Mouse (Mus musculus): ENCODE results near the gene Itga3.

Gene Itga3

DNA sequence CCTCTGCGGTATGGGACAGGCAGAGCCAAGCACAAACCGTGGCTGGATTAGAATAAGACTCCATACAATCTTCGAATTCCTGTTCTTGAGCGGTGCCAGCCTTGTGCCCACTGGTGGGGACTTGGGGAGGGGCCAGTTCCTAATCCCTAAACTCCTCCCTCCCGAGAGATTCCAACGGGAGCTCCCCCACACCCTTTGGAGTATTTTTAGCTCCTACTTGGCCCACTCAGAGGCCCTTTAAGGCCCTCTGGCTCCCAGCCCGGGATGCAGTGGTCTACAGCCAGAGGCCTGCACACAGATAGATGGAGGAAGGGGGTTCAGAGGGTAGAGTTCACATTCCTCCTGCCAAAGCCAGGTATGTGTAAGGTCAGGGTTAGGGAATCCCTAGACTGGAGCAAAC is 5.3 kb downstream of the Itga3 start:
- no peak for DNase-seq (ENCODE audit: low spot score in 2 of 2)

DNA sequence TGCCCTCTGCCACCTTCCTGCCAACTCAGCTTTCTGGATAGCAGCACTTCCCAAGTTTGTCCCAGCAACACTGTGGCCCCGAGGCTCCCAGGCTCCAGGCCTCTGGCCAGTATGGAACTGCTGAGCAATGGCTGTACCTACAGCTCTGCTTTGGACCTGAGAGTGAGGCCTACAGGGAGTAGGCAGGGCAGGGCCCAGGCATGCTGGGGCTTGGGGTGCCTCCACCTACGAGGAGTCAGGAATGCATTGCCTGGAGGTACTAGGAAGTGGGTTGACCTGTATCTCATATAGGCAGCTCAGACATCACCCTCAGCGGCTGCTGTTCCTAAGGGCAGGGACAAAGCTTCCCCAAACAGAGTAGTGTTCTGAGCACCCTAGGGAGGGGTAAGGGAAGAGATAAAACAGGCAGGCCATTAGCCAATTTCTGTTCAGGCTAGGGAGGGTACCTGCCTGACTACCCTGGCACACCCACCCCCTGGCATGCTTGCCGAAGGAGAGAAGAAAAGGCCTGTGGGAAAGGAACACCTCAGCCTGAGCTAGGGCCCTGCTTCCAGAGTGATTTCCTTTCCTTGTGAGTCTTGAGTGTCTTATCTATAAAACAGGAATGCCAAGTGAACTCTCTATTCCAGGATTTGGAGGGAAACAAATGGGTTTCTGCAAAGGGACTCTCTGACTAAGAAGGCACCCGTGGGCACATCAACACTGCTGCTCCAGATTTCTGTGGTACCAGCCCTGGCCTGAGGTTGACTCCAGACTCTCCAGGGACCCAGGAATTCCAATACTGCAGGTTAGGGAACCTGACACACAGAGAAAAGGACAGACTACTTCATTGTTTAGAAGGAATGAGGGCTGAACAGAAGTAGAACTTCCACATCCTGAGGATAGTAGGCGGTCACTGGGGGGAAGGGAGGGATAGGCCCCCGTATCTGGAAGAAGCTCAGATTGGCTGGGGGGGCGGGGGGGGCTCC is 6.2 kb downstream of the Itga3 start:
- DNase-seq (ENCODE audit: low spot score in 2 of 2): no peak

DNA sequence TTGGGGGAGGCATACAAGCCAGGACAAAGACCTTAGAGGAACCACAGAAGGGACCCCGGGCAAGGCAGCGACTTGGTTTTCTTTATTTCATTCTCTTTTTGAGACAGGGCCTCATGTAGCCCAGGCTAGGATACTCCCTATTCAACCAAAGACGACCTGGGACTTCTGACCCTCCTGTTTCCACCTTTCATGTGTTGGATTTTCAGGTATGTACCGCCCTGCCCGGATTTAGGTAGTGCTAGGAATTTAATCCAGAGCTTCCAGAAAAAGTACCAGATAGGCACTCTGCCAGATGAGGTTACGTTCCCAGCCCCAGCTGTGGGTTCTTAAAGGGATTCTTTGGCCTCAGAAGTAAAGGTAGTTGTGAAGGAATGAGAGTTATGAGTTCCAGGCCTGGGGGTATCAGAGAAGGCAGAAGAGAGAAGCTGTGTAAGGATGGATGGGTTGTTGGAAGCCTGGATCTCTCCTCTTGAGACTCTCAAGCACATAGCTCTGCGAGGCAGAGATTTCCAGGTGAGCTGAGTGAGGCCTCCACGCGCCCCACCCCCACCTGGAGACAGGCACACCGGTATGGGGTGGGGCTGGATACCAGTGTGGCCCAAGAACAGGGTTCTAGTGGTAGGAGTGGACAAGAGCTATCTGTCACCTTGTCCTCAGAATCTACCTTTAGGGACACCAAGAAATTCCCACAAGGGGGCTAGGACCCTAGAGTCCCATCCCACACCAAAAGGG is 7.2 kb downstream of the Itga3 start:
- no peak for DNase-seq (ENCODE audit: low spot score in 2 of 2)

DNA sequence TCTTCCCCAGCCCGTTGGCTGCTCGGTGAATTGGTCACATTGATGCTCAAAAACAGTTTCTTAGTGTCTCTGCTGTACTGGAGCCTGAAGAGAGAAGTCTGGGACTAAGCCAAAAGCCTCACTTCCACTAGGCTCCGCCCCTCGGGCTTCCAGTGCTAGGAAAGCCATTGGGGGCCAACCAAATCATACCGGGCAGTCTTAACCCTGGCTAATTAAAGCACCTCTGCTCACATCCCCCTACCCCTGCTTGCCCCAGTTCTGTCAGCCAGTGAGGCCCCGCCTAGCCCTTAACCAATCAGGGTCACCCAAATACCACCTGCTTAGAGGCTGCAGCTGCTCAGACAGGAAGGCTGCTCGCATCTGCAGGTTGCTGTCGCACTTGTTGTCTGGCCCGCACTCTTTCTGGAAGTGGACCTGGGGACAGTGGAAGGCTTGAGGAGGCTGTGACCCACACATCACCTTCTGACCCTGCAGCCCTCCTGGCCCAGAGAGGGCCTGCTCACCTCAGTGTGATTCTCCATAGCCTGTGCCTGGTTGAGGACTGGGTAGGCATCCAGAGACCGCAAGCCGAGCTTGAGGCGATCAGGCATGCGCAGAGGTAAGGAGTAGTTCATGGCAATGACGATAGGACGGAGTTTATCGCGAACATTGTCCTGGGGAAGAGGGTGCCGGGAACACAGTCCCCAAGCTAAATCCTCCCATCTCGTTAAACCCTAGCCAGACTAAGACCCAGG is 19.7 kb downstream of the Itga3 start:
- DNase-seq (ENCODE audit: low spot score in 2 of 2): no peak

- DNase-seq (ENCODE audit: low spot score in 2 of 2): no peak
Measured at GRCm38 (mm10) chr11:95053062-95053461, 23.5 kb downstream of the Itga3 start.

- DNase-seq (ENCODE audit: low spot score in 2 of 2): peak; percentile 24 to 45
Measured at GRCm38 (mm10) chr11:95046980-95047680, 29.5 kb downstream of the Itga3 start.

DNA sequence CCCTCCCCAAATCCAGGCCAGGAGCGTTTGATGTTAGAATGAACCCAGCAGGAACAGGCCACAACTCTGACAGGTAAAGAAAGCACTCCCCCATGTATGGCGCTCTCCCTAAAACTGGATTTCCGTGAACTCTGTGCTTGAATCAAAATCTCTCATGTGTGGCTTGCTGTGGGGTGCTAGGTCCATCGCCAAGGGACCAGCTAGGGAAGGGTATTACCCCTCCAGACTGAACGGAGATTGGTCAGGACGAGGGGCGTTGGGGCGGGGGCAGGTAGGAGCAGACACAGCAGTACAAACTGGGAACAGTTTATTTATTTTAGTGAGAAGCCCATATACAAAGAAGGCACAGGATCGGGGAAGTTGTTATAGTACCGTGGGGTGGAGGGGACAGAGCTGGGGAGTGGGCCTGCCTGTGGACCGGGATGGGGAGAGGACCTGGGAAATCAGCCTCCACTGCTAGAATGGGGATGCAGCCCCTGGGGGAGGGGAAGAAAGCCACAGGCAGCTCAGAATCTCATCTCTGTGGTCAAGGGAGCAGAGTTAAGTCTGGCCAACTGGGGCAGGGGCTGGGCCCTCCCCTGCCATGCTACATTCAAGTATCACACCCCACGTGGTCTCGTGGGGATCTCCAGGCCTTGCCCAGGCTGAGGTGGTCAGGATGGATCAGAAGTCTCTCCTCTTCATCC is 32.3 kb downstream of the Itga3 start:
- DNase-seq (ENCODE audit: low spot score in 2 of 2): no peak

- DNase-seq (ENCODE audit: low spot score in 2 of 2): no peak
Measured at GRCm38 (mm10) chr11:95043608-95044007, 33.0 kb downstream of the Itga3 start.

DNA sequence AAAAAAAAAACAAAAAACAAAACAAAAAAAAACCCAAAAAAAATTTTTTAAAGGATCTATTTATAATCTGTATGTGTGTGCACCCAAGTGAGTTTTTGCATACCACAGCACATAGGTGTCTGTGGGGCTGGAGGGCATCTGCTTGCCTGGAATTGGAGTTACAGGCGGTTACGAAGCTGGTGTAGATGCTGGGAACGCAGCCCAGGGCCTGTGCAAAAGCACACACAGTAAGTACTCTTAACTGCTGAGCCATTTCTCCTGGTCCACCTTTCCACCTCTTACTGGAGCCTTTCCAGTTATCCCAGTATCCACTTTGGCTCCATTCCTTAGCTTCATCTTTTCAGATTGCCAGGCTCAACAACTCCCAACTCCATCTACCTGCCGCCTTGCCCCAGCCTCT is 33.5 kb downstream of the Itga3 start:
- DNase-seq (ENCODE audit: low spot score in 2 of 2): no peak

DNA sequence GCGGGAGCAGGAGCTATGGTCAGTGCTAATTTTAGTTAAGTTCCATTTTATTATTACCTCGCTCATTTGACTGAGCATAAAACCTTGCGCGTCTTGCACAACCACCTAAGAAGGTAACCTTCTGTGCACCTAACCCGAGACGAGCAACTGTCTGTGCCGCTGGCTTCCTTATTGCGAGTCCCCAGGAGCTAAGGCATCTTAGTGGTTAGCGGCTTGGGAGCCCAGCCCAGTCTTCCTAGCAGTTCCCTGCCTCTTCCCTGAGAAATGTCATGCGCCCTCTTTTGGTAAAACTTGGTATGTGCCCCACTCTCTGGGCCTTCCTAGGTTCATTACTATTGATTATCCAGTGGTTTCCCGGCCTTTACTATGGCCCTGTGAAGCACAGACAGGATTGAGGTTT is 34.5 kb downstream of the Itga3 start:
- peak; percentile 52 to 64 for DNase-seq (ENCODE audit: low spot score in 2 of 2)

GRCm38 (mm10) chr11:95041139-95041609 is 35.4 kb downstream of the Itga3 start, which contains the start of gene Pdk2:
Pdk2 (minus strand) TSS chr11:95041354.
- DNase-seq (ENCODE audit: low spot score in 2 of 2): peak; percentile 94 to 96

DNA sequence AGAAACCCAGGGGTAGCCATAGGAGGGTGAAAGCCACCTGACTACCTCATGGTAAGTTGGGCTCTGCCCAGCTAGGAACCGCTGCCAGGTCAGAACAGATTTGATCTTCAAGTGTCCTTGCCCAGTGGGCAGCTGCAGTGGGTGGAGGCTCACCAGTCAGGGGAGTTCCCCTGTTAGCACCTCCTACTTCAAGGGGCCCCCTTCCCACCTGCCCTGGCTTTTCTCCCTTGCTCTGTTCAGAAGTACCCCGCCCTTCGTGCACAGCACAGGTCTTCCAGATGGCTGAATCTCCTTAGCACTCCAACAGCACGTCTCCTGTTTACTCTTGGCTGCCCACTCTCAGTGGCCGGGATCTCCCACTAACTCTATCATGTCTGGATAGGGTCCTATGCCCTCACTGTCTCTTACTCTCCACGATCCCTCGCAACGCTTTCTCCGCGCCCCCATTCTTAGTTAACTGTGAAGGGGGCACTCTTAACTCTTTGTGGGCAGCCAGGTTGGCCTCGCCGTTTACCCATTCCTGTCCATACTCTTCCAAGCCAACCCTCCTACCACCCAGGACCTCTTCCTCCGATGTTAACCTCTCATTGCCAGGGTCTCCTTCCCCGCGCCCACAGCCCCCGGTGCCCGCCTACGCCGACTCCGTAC is 36.0 kb downstream of the Itga3 start:
- DNase-seq (ENCODE audit: low spot score in 2 of 2): peak; percentile 16 to 29

DNA sequence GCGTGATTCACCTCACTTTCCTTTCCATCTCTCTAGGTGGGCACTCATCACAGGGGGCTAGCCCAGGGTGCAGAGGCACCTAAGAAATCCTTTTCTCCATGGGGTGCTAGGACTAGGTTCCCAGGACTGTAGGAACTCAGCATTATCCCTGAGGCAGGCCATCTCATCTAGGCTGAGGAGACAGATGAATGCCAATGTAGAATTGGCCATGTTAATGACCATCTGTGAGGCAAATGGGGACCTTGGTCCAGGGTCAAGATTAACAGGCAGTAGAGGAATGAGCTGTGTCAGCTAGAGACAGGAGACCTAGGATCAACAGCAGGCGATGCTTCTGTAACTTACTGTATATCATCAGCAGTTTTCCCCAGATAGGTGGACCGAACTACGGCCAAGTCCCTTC is 36.8 kb downstream of the Itga3 start:
- DNase-seq (ENCODE audit: low spot score in 2 of 2): no peak

- DNase-seq (ENCODE audit: low spot score in 2 of 2): no peak
Measured at GRCm38 (mm10) chr11:95038818-95039655, 37.6 kb downstream of the Itga3 start.

DNA sequence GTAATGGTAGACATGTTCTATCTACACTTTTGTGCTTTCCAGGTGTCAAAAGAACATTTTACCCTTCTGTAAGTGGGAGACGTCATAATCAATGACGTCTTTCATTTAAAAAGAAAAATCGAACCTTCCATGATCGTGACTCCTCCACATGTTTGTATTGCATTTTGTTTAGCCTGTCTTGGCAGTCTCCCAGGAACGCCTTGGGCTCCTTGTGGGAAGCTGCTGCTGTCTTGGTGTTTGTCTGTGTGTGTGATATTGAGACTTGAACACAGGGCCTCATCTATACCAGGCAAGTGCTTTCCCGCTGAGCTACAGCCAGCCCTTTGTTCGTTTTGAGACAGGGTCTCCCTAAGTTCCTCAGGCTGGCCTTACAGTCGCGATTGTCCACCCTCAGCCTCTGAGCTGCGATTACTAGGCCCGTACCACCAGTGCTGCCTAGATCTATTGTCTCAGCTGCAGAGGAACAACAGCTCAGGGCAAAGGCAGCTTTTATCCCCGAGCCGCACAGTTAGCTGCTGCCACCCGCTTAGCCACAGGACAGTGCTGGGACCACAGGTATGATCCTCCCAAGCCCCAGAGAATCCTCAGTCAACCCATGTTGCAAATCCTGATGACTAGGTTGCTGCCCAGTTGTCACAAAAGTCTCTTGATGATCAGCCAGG is 38.3 kb downstream of the Itga3 start:
- no peak for DNase-seq (ENCODE audit: low spot score in 2 of 2)

- no peak for DNase-seq (ENCODE audit: low spot score in 2 of 2)
Measured at GRCm38 (mm10) chr11:95037306-95037705, 39.3 kb downstream of the Itga3 start.

DNA sequence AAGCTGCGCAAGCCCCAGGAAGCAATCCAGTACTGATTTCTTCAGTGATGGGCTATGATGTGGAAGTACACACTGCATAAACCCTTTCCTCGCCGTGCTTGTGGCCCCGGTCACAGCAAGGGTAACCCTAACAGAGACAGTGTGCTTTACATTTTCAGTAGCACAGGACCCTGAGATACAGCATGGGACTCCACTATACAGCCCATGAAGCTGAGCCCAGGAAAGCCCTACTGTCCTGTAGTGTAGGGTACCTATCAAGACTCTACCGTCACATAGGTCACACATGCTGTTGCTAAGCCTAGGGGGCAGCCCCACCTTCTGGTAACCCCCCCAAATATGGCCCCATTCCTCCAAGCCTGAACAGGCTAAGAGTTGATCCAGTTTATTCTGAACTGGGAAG is 40.1 kb downstream of the Itga3 start:
- DNase-seq (ENCODE audit: low spot score in 2 of 2): no peak

DNA sequence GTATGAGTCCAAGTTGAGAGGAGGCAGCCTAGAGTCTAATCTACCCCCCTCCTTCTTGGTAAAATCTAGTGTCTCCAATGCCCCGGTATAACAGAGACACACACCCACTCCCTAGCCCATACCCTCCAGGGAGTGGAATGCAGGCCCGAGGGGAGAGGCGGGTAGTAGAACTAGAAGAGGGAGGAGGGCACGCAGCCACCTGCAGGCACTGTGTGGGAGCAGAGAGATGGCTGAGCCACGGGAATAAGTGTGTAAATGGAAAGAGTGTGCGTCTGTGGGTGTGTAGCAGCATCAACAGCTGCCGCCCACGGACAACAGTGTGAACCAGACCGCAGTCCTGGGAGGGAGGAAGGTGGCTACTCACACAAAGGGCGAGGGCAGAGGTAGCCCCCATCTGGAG is 41.7 kb downstream of the Itga3 start:
- DNase-seq (ENCODE audit: low spot score in 2 of 2): no peak

- DNase-seq (ENCODE audit: low spot score in 2 of 2): no peak
Measured at GRCm38 (mm10) chr11:95033617-95034016, 43.0 kb downstream of the Itga3 start.
